Mouse (Mus musculus) urinary bladder, postnatal 25 days (tissue): ENCODE measurements around the gene Ltf.

Experiments used
- DNase-seq: peaks from one replicate; pipeline ENCODE4 v3.0.0; 2022; ENCODE audit warnings: low spot score

Gene Ltf

GRCm38 (mm10) chr9:111087960-111088359, 68.9 kb downstream of the Ltf start:
- no peak for DNase-seq

GRCm38 (mm10) chr9:111088886-111089285, 69.8 kb downstream of the Ltf start:
- no peak for DNase-seq
